Mouse (Mus musculus) hindbrain, embryonic 16.5 days (tissue): ENCODE results near the gene Pias1. TPM values are rescaled to one million over a fixed set of nuclear protein-coding genes. Genes with fewer than 3 reads are reported as not detected.
A peak's percentile ranks its signal among the peaks of the same experiment; 100 is the strongest.

Experiments used
- ATAC-seq: fragments of 200-750 bp; cut with Nextera tagmentation; 2 replicates; pipeline ENCODE4 v1.8.0; 2017; ENCODE audit warnings: moderate TSS enrichment, moderate library complexity
- H3K27ac ChIP-seq: fragments of 300-500 bp; sonication (generic); 2 replicates; pipeline ENCODE4 v1.5.1; 2014; ENCODE audit warnings: low read depth, mild to moderate bottlenecking, control low read depth, low read length, moderate library complexity
- H3K27me3 ChIP-seq: fragments of 300-500 bp; sonication (generic); replicated peaks from 2 replicates; pipeline ENCODE4 v1.6.1; 2014; ENCODE audit warnings: low read length; ENCODE audit not compliant: control insufficient read depth, insufficient read depth
- H3K36me3 ChIP-seq: fragments of 300-500 bp; sonication (generic); 2 replicates; pipeline ENCODE4 v1.6.1; 2014; ENCODE audit warnings: mild to moderate bottlenecking, low read length, moderate library complexity, mixed read lengths; ENCODE audit not compliant: control insufficient read depth, insufficient read depth
- H3K4me1 ChIP-seq: fragments of 300-500 bp; sonication (generic); 2 replicates; pipeline ENCODE4 v1.6.1; 2014; ENCODE audit warnings: low read depth, low read length; ENCODE audit not compliant: control insufficient read depth, insufficient read depth
- H3K4me2 ChIP-seq: fragments of 300-500 bp; sonication (generic); 2 replicates; pipeline ENCODE4 v1.6.1; 2014; ENCODE audit warnings: mild to moderate bottlenecking, low read length, control low read depth, moderate library complexity
- H3K4me3 ChIP-seq: fragments of 300-500 bp; sonication (generic); 2 replicates; pipeline ENCODE4 v1.5.1; 2014; ENCODE audit warnings: mild to moderate bottlenecking, low read length, control low read depth, moderate library complexity
- H3K9ac ChIP-seq: fragments of 300-500 bp; sonication (generic); 2 replicates; pipeline ENCODE4 v1.6.1; 2014; ENCODE audit warnings: low read depth, mild to moderate bottlenecking, control low read depth, low read length, moderate library complexity
- H3K9me3 ChIP-seq: fragments of 300-500 bp; sonication (generic); 2 replicates; pipeline ENCODE4 v1.6.1; 2014; ENCODE audit warnings: mild to moderate bottlenecking, low read length, moderate library complexity; ENCODE audit not compliant: control insufficient read depth
- WGBS: fragments of 180-500 bp; shearing (Covaris S2); extraction: QIAGEN DNeasy Blood & Tissue Kit; methylation state at CpG from one replicate; pipeline ENCODE4 v1.1.7; 2014; 5-methylcytosine and 5-hydroxymethylcytosine counted together
- polyA plus RNA-seq: library from polyadenylated mRNA; unstranded; fragments of >200 nt; fragmentation: Nextera tagmentation; extraction: Ambion mirVana; gene quantifications from 2 replicates; pipeline ENCODE4 v1.2.1, GENCODE M21; 2015

Gene Pias1
- polyA plus RNA-seq, 1 experiment from 2014 or later: 53.6 TPM

- Histone ChIP-seq H3K36me3 (no peaks in the 10 kb centered on the region), H3K4me3 (no peak overlapping the region), H3K27me3 (no peaks in the 10 kb centered on the region), H3K4me1 (no peaks in the 10 kb centered on the region), H3K27ac (no peak overlapping the region), H3K4me2 (no peak overlapping the region), H3K9ac (no peak overlapping the region), H3K9me3 (no peaks in the 10 kb centered on the region)
- WGBS: 97% methylated on average over 3 of the region's 3 CpGs
- ATAC-seq: no peak
These were observed 2.4 kb upstream of the Pias1 start for GRCm38 (mm10) chr9:62990134-62990533.

GRCm38 (mm10) chr9:62980777-62981202 is 6.9 kb downstream of the Pias1 start:
- Histone ChIP-seq H3K4me2 (peak overlapping the region; percentile 82), H3K9ac (peak overlapping the region; percentile 88), H3K27ac (peak overlapping the region; percentile 94), H3K27me3 (no peaks in the 10 kb centered on the region), H3K4me3 (peak overlapping the region; percentile 86), H3K9me3 (no peaks in the 10 kb centered on the region), H3K36me3 (no peaks in the 10 kb centered on the region), H3K4me1 (peaks cover 7% of the 10 kb centered on the region)
- under 1% methylated on average over 29 of the region's 38 CpGs for WGBS
- peak; percentile 97 for ATAC-seq

- Histone ChIP-seq H3K9me3 (no peaks in the 10 kb centered on the region), H3K4me1 (peaks cover 8% of the 10 kb centered on the region), H3K36me3 (no peaks in the 10 kb centered on the region), H3K4me3 (peak overlapping the region; percentile 86), H3K9ac (peak overlapping the region; percentile 88), H3K4me2 (peak overlapping the region; percentile 65), H3K27ac (peak overlapping the region; percentile 94), H3K27me3 (no peaks in the 10 kb centered on the region)
- peak; percentile 37; the same call in 1 of the 2 replicates for ATAC-seq
- WGBS: under 1% methylated on average over 47 of the region's 63 CpGs
These were observed 7.5 kb downstream of the Pias1 start for GRCm38 (mm10) chr9:62980162-62980776.

- peak overlapping the region; percentile 94 for H3K27ac ChIP-seq
- H3K36me3 ChIP-seq: no peaks in the 10 kb centered on the region
- peak overlapping the region; percentile 86 for H3K4me3 ChIP-seq
- H3K9me3 ChIP-seq: no peaks in the 10 kb centered on the region
- peak overlapping the region; percentile 88 for H3K9ac ChIP-seq
- no peaks in the 10 kb centered on the region for H3K27me3 ChIP-seq
- H3K4me2 ChIP-seq: peak overlapping the region; percentile 65
- ATAC-seq: peak; percentile 48
- peaks cover 8% of the 10 kb centered on the region for H3K4me1 ChIP-seq
- 4% methylated on average over 17 of the region's 17 CpGs for WGBS
These were observed 8.1 kb downstream of the Pias1 start for GRCm38 (mm10) chr9:62979461-62980161.

GRCm38 (mm10) chr9:62977152-62977551 is 10.6 kb downstream of the Pias1 start:
- no peak overlapping the region for H3K4me2 ChIP-seq
- H3K9me3 ChIP-seq: no peaks in the 10 kb centered on the region
- H3K27ac ChIP-seq: no peak overlapping the region
- no peak overlapping the region for H3K9ac ChIP-seq
- H3K4me3 ChIP-seq: no peak overlapping the region
- H3K4me1 ChIP-seq: peaks cover 8% of the 10 kb centered on the region
- no peaks in the 10 kb centered on the region for H3K27me3 ChIP-seq
- no peaks in the 10 kb centered on the region for H3K36me3 ChIP-seq
- ATAC-seq: no peak
- WGBS: 52% methylated on average over 4 of the region's 4 CpGs

GRCm38 (mm10) chr9:62975830-62976229 is 11.9 kb downstream of the Pias1 start:
- no peaks in the 10 kb centered on the region for H3K27me3 ChIP-seq
- no peaks in the 10 kb centered on the region for H3K36me3 ChIP-seq
- no peak overlapping the region for H3K9ac ChIP-seq
- H3K4me3 ChIP-seq: no peak overlapping the region
- no peak overlapping the region for H3K27ac ChIP-seq
- H3K9me3 ChIP-seq: no peaks in the 10 kb centered on the region
- H3K4me1 ChIP-seq: peaks cover 6% of the 10 kb centered on the region
- ATAC-seq: no peak
- WGBS: 21% methylated on average over 2 of the region's 2 CpGs
- no peak overlapping the region for H3K4me2 ChIP-seq

GRCm38 (mm10) chr9:62974439-62974838 is 13.3 kb downstream of the Pias1 start:
- no peak overlapping the region for H3K9ac ChIP-seq
- 99% methylated on average over 2 of the region's 2 CpGs for WGBS
- no peaks in the 10 kb centered on the region for H3K9me3 ChIP-seq
- ATAC-seq: no peak
- no peaks in the 10 kb centered on the region for H3K36me3 ChIP-seq
- peaks cover 5% of the 10 kb centered on the region for H3K4me1 ChIP-seq
- H3K27me3 ChIP-seq: no peaks in the 10 kb centered on the region
- H3K4me2 ChIP-seq: no peak overlapping the region
- no peak overlapping the region for H3K27ac ChIP-seq
- no peak overlapping the region for H3K4me3 ChIP-seq

GRCm38 (mm10) chr9:62972073-62972745 is 15.5 kb downstream of the Pias1 start:
- Histone ChIP-seq H3K4me3 (no peak overlapping the region), H3K27me3 (no peaks in the 10 kb centered on the region), H3K36me3 (no peaks in the 10 kb centered on the region), H3K4me1 (peaks cover 2% of the 10 kb centered on the region; the same call in 1 of the 2 replicates), H3K9ac (no peak overlapping the region), H3K27ac (no peak overlapping the region), H3K4me2 (no peak overlapping the region), H3K9me3 (no peaks in the 10 kb centered on the region)
- WGBS: 49% methylated on average over 10 of the region's 10 CpGs
- ATAC-seq: no peak

- no peaks in the 10 kb centered on the region for H3K9me3 ChIP-seq
- no peak for ATAC-seq
These were observed 17.4 kb downstream of the Pias1 start for GRCm38 (mm10) chr9:62970345-62970744.

More at GRCm38 (mm10) chr9:62970345-62970744, 17.4 kb downstream of the Pias1 start:
- Histone ChIP-seq H3K27me3 (no peaks in the 10 kb centered on the region), H3K27ac (no peak overlapping the region), H3K4me2 (no peak overlapping the region), H3K9ac (no peak overlapping the region), H3K4me1 (no peaks in the 10 kb centered on the region), H3K4me3 (no peak overlapping the region), H3K36me3 (no peaks in the 10 kb centered on the region)
